ENCODE assay signal across 9 mouse cellular contexts in genomic region chr4:98726590-98727237, GRCm38 (mm10). TPM values are rescaled to one million over a fixed set of nuclear protein-coding genes. Genes with fewer than 3 reads are reported as not detected.
DNase-seq lines count a peak whose midpoint lies in the region; ATAC-seq and TF ChIP-seq lines count a peak whose summit lies in the region.
"Had no signal": no experiment of that assay in that cellular context is flagged by ENCODE, and none has a peak within 500 bp of the region (broad histone marks: within the 10 kb centered on the region; RNA-seq: fewer than 3 reads in every experiment).

TSS of gene L1td1 (plus strand) at chr4:98726734.

- H3K27ac ChIP-seq in gastrocnemius, adult 2 months, result no peak within 1 kb of the TSS
- no peak within 1 kb of the TSS for H3K27ac ChIP-seq in bone marrow, adult 2 months (ENCODE audit: control insufficient read depth, insufficient read depth, low read depth, low read length, poor library complexity)
- no peak within 1 kb of the TSS for H3K27ac ChIP-seq in hindbrain, embryonic 15.5 days (replicated peaks)
- H3K27ac ChIP-seq in midbrain, embryonic 14.5 days (replicated peaks; ENCODE audit: low read depth, low read length), result no peak within 1 kb of the TSS

- no peak for TF ChIP-seq POLR2A in bone marrow, adult 2 months (IDR thresholded peaks at IDR 0.05; ENCODE audit: borderline replicate concordance, control insufficient read depth, low read depth, low read length)

- 5% methylated on average over 29 of the region's 29 CpGs for WGBS in bone marrow, adult 2 months
- WGBS in hindbrain, embryonic 15.5 days, result 5% methylated on average over 29 of the region's 29 CpGs
- 4% methylated on average over 29 of the region's 29 CpGs for WGBS in midbrain, embryonic 14.5 days

- H3K9ac ChIP-seq in hindbrain, embryonic 15.5 days, result no peak within 1 kb of the TSS
- H3K9ac ChIP-seq in midbrain, embryonic 14.5 days (replicated peaks; ENCODE audit: low read length), result 0 out of 2 replicates have a peak within 1 kb of the TSS, but pooled peaks have one; percentile 16

- ATAC-seq in hindbrain, embryonic 15.5 days (ENCODE audit: low FRiP score, low read depth), result no peak
- ATAC-seq in midbrain, embryonic 14.5 days (ENCODE audit: low FRiP score, low TSS enrichment), result no peak

- no peaks in the 10 kb centered on the region for H3K36me3 ChIP-seq in hindbrain, embryonic 15.5 days
- H3K36me3 ChIP-seq in midbrain, embryonic 14.5 days (ENCODE audit: control insufficient read depth, insufficient read depth, low read length), result no peaks in the 10 kb centered on the region

- no peaks in the 10 kb centered on the region for H3K9me3 ChIP-seq in hindbrain, embryonic 15.5 days
- no peaks in the 10 kb centered on the region for H3K9me3 ChIP-seq in midbrain, embryonic 14.5 days (ENCODE audit: control insufficient read depth, low read length)

- DNase-seq in gastrocnemius, adult 2 months, result no peak
- no peak for DNase-seq in gastrocnemius, postnatal 10 days
- peak; percentile 31 for DNase-seq in midbrain, embryonic 14.5 days
- DNase-seq in frontal cortex, postnatal 36 days (ENCODE audit: low spot score in 2 of 2), result no peak
- DNase-seq in layer of hippocampus, postnatal 14 days (ENCODE audit: low spot score in 2 of 2), result no peak
- no peak for DNase-seq in frontal cortex, adult 2 months (ENCODE audit: extremely low spot score in 1 of 2, low spot score in 1 of 2)

- H3K4me2 ChIP-seq in hindbrain, embryonic 15.5 days, result peak within 1 kb of the TSS; percentile 56
- H3K4me2 ChIP-seq in midbrain, embryonic 14.5 days (ENCODE audit: low read length), result peak within 1 kb of the TSS; percentile 54

- no peaks in the 10 kb centered on the region; the same call in 1 of the 2 replicates for H3K4me1 ChIP-seq in bone marrow, adult 2 months (ENCODE audit: control insufficient read depth, insufficient read depth, low read length)
- peaks cover 20% of the 10 kb centered on the region for H3K4me1 ChIP-seq in hindbrain, embryonic 15.5 days (replicated peaks)
- peaks cover 12% of the 10 kb centered on the region; the same call in 1 of the 2 replicates for H3K4me1 ChIP-seq in midbrain, embryonic 14.5 days (ENCODE audit: control insufficient read depth, insufficient read depth, low read length)

- peaks cover 35% of the 10 kb centered on the region for H3K27me3 ChIP-seq in hindbrain, embryonic 15.5 days
- H3K27me3 ChIP-seq in midbrain, embryonic 14.5 days (ENCODE audit: control insufficient read depth, insufficient read depth, low read length), result peaks cover 29% of the 10 kb centered on the region

- TF ChIP-seq CTCF in gastrocnemius, adult 2 months (IDR thresholded peaks at IDR 0.05), result no peak
- TF ChIP-seq CTCF in bone marrow, adult 2 months (IDR thresholded peaks at IDR 0.05; ENCODE audit: control insufficient read depth, insufficient read depth, low read length), result no peak

- H3K4me3 ChIP-seq in gastrocnemius, adult 2 months, result peak within 1 kb of the TSS; percentile 34
- no peak within 1 kb of the TSS for H3K4me3 ChIP-seq in bone marrow, adult 2 months (replicated peaks; ENCODE audit: control insufficient read depth, low read depth, low read length)
- peak within 1 kb of the TSS; percentile 29 for H3K4me3 ChIP-seq in hindbrain, embryonic 15.5 days
- H3K4me3 ChIP-seq in midbrain, embryonic 14.5 days (replicated peaks; ENCODE audit: low read depth, low read length), result peak within 1 kb of the TSS; percentile 26

- intact Hi-C loops in gastrocnemius, adult 2 months (cut with DNase I), result no loop called here

RNA-seq across cellular contexts. Expression of gene L1td1, which starts in this region (rescaled TPM):
- not detected for total RNA-seq in gastrocnemius, adult 2 months (2021)
- not detected for total RNA-seq in gastrocnemius, postnatal 10 days (2021)
- polyA plus RNA-seq in bone marrow, adult 2 months (2011; ENCODE audit: insufficient read depth, insufficient read length, low replicate concordance, missing spikeins), result 21.1 TPM in 1 of 2 replicates, not detected in the other
- 0.08 TPM in 1 of 2 replicates, not detected in the other for polyA plus RNA-seq in hindbrain, embryonic 15.5 days (2015; fragmentation: Nextera tagmentation; extraction: Ambion mirVana)
- polyA plus RNA-seq in midbrain, embryonic 14.5 days (2014; fragmentation: Nextera tagmentation; extraction: Ambion mirVana), result 0.07 TPM in 1 of 2 replicates, not detected in the other
- total RNA-seq in layer of hippocampus, postnatal 14 days (2021), result under 1 TPM in 1 of 2 experiments, not detected in 1; 0.36 TPM
- 0.06 and 0.16 TPM in 2 replicates for polyA plus RNA-seq in frontal cortex, adult 2 months (2012; rRNA removed)
- polyA plus RNA-seq: large intestine, adult 2 months had no signal

Comparison
In these comparisons a context has a peak if more than half of its experiments do, and no peak if none do; other contexts are left out.
1. Peak in DNase-seq, H3K4me3 ChIP-seq, H3K9ac ChIP-seq and H3K4me2 ChIP-seq in midbrain, embryonic 14.5 days; RNA of the gene not detected or under 1 TPM.